Mouse (Mus musculus): ENCODE measurements around the gene St3gal6.

Gene St3gal6

DNA sequence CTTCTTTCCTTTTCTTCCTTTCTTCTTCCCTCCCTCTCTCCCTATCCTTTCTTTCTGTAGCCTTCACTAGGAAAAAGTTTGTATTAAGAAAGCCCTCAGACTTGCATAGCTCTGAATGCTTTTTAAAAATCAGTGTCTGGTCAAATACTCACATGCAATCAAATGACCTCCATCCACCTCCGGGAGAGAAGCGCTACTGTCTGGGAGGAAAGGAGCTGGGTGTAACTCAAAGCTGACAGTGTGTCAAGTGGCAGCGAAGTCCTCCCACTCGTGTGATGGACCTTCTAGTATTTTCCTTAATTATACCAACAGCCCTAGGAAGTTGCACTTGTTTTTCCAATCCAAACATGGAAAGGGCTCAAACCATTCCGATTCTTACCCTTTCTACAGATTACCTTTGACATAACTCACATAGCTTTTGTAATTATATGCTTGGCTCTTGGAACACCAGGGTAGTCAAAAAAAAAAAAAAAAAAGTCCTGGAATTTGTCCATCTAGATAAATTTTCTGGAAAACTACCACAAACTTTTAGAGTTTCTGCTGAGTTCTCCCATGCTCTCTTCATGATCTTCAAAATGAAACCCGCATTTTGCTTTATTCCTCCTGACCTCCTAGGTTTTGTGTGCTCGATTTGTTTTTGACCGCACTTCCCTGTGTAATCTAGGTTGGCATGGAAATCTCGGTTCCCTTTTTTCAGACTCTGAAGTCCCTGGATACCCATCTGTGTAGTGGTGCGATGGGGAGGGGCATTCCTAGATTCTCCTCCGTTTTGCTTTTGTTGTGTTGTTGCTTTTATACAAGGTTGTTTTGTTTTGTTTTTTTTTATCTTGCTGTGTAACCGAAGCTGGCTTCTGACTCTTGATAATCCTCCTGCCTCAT is at the start of gene St3gal6:
Gene St3gal6, minus strand, starts transcription at position 272 of the 879 bp plus-strand sequence.
- no peak for DNase-seq (ENCODE audit: low read depth)

DNA sequence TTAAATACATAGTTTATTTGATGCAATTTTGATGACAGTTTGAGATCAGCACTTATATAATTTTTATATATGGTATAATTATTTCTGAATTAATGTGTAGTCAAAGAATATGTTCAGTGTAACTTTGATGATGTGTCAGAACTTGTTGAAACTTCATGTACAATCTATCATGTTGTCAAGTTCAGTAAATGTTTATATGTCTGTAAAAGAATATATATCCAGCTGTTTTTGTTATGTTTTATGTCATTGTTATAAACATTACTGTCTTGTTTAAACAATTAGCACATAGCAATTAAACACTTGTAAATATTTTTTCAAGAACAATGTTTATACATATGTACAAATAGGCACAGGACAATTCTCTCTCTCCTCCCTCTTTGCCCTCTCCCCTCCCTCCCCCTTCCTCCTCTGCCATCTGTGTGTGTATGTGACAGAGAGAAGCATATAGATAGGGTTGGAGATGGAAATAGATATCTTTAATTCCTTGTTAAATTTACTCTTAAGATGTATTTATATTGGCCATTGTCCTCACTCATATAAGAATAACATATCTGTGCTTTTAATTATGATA is 46.7 kb upstream of the St3gal6 start:
- DNase-seq (ENCODE audit: low read depth), result no peak

DNA sequence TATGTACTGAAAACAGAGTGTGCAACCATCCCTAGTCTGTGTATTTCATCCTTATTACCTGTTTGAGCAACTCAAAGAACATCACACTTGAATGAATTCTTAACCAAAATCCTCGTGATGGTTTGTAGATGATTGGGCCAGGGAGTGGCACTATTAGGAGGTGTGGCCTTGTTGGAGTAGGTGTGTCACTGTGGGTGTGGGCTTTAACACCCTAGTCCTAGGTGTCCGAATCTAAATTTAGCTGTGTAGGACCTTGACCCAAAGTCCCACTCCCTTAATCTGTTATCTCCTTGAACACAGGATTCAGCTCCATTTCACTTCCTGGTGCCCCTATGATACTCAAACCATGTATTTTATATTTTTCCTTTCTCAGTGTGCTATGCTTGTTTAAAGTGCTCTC is 37.2 kb upstream of the St3gal6 start:
- DNase-seq (ENCODE audit: low read depth), result no peak

DNA sequence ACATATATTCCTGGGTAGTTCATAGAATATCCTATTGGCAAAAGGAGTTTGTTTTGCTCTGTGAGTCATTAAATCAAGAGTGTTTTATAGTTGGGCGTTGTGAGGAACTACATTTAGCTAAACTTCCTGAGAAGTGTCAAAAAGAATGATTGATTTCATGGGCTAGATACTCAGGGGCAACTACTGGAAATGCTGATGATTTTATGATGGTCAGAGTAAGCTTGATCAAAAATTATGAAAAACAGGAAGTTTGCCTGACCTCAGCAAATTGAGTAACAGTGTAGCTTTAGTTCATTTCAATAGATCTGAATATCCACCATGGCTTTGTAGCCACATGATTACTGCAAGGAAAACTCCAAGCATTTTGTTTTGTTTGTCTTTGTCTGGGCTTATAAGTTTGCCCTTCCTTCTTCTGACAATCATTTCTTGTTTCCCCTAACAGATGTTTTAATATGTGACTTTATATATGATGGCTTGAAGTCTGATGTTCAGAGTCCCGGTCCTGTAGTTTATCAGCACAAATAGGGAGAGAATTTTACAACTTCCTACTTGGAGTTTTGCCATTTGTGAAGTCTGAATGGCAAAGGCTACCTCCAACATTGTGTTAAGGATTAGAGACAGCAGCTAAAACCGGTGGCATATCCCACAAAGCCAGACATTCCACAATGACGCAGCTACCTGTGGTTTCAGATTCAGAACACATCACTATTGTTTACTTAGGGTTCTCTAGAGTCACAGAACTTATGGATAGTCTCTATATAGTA is 32.2 kb upstream of the St3gal6 start:
- no peak for DNase-seq (ENCODE audit: low read depth)

DNA sequence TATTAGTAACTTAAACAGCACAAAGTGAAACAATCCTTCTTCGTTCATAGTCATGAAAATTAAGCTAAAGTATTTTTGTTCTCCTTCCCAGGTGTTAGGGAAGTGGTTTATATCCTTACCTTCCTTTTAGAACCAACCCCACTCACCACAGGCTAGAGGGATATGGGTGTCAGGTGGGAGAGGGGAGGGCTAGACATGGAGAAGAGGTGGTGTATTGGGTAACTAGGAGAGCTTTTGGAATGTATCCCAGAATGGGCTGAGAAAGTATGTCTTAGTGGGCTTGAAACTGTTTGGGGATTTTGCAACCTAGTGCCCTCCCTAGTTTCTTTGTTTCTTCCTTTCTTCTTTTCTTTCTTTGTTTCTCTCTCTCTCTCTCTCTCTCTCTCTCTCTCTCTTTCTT is 30.6 kb upstream of the St3gal6 start:
- no peak for DNase-seq (ENCODE audit: low read depth)

DNA sequence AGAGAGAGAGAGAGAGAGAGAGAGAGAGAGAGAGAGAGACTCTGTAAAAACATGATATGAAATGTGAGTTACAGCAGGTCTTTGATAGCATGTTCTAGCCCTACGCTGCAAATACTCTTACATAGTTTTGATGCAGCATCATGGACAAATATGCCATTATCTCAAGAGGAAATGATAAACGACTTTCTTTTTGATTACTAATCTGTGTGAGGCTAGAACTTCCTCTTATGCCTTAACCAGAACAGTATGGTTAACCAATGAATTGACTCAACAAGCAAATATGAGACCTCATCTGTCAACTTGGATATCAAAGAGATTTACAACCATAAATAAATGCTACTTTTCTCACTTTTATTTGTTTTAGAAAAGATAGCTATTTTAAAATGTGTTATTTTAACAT is 24.0 kb upstream of the St3gal6 start:
- no peak for DNase-seq (ENCODE audit: low read depth)

DNA sequence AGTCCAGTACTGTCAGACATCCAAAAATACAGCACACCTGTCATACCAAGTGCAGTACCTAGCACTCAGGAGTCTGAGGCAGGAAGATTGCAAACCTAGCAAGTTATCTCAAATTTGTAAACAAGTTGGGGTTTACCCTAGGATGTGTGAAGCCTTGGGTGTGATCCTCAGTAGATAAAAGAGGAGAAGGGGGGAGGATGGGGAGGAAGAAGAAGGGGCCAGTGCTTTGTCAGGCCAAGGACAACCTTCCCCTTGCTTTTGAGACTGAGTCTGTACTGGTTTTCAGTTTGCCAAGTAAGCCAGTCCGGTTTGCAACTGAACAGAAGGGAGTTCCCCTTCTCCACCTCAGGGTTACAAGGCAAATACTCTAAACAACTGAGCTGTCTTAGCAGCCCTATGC is 22.1 kb upstream of the St3gal6 start:
- no peak for DNase-seq (ENCODE audit: low read depth)

DNA sequence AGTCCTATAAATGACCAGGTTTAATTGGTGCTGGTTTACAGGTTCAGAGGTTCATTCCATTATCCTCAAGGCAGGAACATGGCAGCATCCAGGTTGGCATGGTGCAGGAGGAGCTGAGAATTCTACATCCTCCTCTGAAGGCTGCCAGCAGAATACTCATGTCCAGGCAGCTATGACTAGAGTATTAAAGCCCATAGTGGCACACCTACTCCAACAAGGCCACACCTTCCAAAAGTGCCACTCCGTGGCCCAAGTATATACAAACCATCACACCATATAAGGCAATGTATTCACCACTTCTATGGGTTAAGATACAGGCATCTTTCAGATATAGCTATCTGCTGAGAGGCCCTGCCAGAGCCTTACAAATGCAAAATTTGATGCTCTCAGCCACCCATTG is 15.4 kb upstream of the St3gal6 start:
- no peak for DNase-seq (ENCODE audit: low read depth)

DNA sequence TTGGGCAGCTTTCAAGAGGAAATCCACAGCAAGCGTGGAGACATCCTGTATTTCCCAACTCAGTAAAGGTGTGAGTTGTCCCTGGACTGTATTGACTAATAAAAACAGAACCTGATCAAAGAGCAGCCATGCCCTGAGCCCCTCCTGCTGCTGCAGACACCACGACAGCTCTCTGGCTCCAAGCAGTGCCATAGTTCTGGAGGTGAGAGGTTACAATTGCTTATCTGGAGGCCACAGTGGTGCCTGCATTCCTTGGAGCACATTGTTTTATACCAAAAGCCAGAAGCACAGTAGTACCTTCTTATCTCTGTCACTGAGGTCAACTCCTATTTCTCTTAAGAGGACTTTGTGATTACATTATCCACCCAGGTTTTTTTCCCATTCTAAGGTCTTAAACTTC is 15.0 kb upstream of the St3gal6 start:
- DNase-seq (ENCODE audit: low read depth), result no peak

DNA sequence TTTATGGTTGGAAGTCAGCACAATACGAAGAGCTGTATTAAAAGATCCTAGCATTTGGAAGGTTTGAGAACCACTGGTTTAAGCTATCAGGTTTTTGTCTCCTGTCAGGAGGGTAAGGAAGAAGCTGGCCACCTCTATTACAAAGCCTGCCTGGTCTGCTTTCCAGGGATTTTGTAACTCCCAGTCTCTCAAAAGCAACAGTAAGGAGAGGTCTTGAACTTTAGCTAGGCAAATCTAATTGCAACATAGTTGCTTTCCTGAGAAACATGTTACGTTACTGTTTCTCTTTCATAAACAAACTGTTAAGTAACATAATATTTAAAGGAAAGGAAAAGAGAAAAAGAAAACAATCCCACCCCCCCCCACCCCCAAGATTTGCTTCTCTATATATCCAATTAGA is 12.0 kb upstream of the St3gal6 start:
- no peak for DNase-seq (ENCODE audit: low read depth)

DNA sequence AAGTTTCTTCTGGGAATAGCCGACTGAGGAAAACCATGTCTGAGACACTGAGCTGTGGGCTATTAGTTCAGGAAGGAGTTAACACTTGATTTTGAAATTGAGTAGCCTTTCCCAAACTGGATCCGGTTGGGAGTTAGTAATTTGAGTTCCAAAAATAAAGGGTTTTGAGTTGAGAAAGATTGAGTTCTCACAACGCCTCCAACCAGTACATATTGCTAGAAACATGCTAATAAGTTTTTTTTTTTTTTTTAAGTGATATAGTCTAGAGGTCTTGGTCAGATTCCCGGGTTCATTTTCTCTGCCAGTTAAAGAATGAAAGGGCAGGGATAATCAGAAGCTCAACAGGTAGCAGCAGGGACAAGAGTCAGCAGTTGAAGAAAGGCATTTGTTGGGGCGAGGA is 11.2 kb upstream of the St3gal6 start:
- DNase-seq (ENCODE audit: low read depth), result no peak

DNA sequence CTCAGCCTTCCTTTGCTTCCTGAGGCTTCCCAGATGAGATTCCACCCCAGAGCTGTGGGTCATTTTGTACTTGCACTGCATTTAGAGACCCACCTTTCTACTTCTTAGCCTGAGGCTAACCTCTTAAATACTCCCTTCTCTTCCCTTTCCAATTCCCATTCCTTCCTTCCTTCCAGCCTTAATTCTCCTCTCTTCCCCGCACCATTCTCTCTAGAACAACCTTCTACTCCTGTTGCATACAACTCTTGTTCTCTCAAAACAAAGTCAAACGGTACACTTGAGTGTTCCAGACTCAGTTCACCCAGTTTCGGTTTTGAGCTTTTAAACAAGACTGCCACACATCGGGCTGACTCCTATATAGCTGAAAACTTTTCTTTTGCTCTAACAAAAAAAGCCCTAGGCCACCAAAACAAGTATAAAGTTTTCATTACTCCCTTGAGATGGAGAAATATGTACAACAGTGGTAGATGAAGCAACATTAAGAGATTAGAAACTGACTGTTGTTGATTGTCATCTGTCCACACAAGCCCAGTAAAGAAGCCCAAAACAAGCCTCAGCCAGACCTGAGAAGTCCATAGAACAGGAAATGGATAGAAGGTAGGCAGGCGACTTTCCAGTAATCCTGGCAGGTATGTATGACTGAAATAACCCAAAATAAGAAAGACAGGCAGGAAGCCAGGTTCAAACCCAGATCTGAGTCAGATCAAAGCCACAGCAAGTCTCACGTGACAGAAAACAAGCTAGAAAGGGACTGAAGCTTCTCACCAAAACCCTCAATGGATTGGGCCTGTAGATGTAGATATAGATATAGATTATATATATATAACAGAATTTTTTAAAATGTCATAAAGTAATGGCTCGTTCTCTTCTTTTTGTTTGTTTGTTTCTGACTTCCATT is 10.5 kb upstream of the St3gal6 start:
- DNase-seq (ENCODE audit: low read depth), result no peak

DNA sequence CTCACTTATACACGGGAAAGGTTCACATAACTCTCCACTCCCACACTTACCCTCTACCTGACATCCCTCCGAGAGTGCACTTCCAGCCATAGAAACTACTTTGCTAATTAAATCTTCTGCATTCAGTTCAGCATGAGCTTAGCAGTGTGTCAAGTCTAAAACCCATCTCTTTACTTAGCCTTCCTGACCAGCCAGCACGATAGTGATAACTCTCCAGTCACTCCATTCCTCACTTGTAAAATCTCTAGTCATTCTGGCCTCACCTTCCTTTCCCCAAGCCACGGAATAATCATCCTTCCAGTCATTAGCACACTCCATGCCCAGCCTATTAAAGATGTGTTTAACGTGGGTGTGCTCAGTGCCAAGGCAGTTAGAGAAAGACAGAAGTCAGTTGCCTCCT is 9.7 kb upstream of the St3gal6 start:
- no peak for DNase-seq (ENCODE audit: low read depth)

DNA sequence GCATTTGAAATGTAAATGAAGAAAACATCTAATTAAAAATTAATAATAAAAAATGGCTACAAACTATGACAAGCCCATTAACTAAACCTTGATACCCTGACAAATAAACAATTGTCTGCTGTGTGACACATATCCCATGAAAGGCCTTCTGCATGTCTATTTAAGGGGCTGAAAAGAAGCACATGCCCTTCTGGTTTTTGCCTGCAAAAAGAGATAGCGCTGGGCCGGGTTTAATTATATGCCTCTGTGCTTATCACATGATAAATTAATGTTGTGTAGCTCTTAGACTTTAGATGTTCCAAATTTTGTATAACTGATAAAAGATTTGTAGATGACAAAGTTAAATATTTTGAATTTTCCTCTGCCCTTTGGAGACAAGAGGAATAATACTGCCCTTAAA is 9.2 kb upstream of the St3gal6 start:
- no peak for DNase-seq (ENCODE audit: low read depth)

DNA sequence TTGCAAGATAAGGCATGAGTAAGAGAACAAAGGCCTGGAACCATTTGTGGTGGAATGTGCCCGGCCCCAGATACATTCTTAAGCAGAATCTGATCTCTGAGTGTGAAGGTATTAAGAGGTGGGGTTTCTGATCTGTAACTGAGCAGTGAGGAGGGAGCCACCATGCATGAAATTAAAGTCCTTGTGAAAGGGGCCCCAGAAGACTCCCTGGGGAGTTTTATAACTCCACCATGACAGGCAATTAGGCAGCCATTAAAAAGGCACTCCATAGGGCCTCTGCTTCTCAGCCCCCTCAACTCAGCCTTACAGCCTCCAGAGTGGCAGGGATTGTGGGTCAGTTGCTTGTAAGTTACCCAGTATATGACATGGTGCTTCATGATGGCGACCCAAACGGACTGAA is 8.5 kb upstream of the St3gal6 start:
- no peak for DNase-seq (ENCODE audit: low read depth)

DNA sequence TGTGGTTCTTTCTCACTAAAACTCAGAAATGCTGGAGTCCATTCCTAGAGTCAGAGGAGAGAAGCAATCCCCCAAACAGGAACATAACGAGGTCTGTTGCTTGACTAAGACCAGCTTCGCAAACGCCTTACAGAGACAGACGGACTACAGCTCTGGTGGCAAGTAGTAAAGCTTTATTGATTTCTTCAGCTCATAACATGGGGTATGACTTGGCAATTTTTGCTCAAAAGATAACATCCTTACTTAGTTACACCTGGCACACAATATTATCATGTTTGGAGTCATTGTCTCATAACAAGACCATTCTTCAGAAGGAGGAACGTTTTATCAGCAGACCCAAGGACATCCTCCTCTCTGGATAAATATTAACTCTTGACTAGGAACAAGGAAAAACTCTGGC is 3.8 kb upstream of the St3gal6 start:
- DNase-seq (ENCODE audit: low read depth), result no peak

DNA sequence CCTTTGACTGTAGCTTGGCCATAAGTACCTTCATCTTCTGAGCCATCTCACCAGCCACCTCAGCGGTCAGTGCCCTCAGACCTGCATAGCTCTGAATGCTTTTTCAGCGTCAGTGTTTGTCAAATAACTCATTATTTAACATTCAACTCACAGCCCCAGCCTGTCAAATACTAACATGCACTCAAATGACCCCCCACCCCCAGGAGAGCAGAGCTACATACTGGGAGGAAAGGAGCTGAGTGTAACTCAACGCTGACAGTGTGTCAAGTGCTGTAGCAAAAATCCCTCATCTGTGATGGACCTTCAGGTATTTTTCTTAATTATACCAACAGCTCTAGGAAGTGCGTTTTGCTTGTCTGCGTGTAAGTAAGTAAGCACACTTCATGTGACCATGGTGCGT is 2.7 kb upstream of the St3gal6 start:
- DNase-seq (ENCODE audit: low read depth), result no peak

DNA sequence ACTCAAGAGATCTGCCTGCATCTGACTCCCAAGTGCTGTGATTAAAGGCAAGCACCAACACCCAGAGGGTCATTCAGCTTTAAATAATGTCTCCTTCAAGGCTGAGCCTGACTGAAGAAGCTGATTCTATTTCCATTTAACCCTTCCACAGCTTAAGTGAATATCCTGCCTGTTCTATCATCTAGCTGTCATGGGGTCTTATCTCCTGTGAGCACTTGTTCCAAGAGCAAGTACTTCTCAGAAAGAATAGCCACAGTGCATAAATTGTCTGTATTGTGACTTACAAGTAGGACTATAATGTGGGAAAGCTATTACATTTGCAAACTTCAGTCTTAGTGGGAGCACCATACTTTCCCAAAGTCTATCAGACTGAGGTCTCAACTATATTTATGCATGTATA is 1.8 kb upstream of the St3gal6 start:
- no peak for DNase-seq (ENCODE audit: low read depth)

DNA sequence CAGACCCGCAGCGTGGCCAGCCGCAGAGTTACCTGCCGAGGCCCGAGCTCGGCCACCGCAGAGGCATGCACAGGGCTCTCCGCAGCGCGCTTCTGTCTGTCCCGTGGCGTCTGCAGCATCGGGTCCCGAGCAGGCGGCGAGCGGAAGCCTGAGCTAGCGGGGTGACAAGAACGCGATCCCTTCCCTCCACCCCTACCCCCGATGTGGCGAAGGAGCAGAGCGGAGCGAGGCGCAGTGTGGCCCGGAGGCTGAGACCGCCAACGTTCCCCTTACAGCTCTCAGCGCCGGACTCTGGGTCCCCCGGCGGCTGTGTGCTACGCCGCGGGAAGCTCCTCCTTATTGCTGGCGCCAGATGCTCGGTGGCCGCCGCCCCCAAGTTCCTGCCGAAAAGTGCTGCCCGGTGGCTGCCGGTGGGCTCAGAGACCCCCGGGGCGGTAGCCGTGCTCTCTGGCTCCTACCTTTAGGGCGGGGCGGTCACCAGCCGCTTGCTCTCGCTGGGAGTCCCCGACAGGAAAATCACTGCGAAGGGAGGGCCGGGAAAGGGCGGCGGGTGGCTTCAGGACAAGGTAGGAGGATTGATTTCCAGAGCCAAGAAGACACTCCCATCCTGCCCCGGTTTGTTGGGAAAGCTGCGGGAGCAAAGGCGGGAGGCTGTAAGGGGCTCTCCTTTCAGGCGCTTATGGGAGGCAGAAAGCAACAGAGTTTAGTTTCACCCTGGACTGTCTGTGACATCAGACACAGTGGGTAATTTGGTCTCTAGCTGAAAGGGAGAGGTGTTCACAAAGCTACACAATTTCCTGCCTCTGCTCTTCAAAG is 791 bp downstream of the St3gal6 start:
- DNase-seq (ENCODE audit: low read depth), result no peak

DNA sequence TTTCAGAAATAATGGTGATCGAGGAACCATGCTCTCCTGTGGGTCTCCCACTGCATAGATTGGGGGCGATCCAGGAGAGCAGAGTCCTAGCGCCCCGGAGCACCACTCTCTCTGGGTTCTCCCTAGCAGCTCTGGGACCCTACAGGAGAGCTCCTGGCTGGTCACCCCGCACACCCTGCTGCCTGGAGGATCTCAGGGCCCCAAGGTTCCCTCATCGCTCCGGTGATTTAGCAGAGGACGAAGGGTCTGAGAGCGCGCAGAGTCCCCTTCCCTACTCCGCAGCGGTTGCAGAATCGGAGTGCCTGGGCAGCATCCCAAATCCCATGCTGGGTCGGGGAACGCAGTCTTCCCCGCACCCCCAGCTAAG is 1.4 kb downstream of the St3gal6 start:
- no peak for DNase-seq (ENCODE audit: low read depth)

DNA sequence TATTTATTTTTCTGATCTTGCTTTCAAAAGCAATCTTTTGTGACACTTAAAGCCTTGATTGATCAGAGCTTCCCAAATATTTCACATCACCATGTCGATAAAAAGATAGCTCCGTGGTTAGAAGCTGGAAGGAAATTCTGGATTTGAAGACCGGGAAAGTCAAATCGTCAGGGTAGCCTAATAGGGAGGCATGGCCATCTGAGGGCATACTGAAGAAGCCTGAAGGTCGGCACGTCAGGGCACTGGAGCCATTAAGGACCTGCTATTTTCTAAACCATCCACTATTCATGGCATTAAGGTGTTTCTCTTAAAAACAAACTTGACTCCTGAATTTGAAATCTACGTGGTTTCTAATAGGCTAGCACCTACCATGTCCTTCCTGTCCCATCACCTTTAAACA is 2.1 kb downstream of the St3gal6 start:
- DNase-seq (ENCODE audit: low read depth), result no peak

Measured in c-Kit-positive CD71-negative TER-119-negative erythroid progenitor cells, embryonic 14.5 days (primary cell).